Mouse (Mus musculus): Measurements from ENCODE around the gene Pclaf.

Gene Pclaf

DNA sequence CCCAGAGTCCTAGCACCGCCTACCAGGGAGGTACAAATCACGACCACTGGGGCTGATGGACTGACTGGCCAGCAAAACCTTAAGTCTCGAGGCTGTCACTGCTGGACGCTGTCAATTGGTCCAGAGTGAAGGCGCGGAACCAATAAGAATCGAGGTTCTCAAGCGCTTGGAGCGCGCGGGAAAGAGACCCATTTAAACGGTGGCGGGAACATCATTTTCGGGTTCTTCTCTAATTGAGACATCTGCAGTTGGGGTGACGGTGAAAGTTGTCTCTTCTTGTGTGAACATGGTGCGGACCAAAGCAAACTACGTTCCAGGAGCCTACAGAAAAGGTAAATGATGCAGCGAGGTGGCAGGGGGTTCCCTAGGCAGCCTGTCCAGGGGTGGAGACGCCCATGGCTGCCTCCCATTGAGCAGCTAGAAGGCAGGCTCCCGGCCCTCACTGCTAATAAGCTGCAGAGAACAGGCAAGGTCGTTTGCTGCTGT is at the start of gene Pclaf:
Gene Pclaf, plus strand, starts transcription at position 95 of the 486 bp plus-strand sequence.
- Histone ChIP-seq H3K27me3 (ENCODE audit: insufficient read depth, low read length) (peaks cover 17% of the 10 kb centered on the region; the same call in 1 of the 2 replicates), H3K4me1 (replicated peaks; ENCODE audit: low read depth, low read length) (peaks cover 19% of the 10 kb centered on the region), H3K36me3 (ENCODE audit: insufficient read depth, low read length) (peaks cover 24% of the 10 kb centered on the region), H3K4me3 (replicated peaks; ENCODE audit: low read length) (peak within 1 kb of the TSS; percentile 79), H3K9me3 (ENCODE audit: low read length) (no peaks in the 10 kb centered on the region)
- TF ChIP-seq POU5F1 (IDR thresholded peaks at IDR 0.05; ENCODE audit: borderline replicate concordance, low read length) (no peak), NANOG (IDR thresholded peaks at IDR 0.05; ENCODE audit: borderline replicate concordance, low read length) (no peak), CTCF (conservative IDR thresholded peaks at IDR 0.05; ENCODE audit: low read length) (no peak)

- TF ChIP-seq NANOG (IDR thresholded peaks at IDR 0.05; ENCODE audit: borderline replicate concordance, low read length), result no peak
- no peak for TF ChIP-seq POU5F1 (IDR thresholded peaks at IDR 0.05; ENCODE audit: borderline replicate concordance, low read length)
- TF ChIP-seq CTCF (conservative IDR thresholded peaks at IDR 0.05; ENCODE audit: low read length), result no peak
- no peaks in the 10 kb centered on the region for H3K27me3 ChIP-seq (ENCODE audit: insufficient read depth, low read length)
- peaks cover 3% of the 10 kb centered on the region; the same call in 1 of the 2 replicates for H3K36me3 ChIP-seq (ENCODE audit: insufficient read depth, low read length)
- H3K4me3 ChIP-seq (replicated peaks; ENCODE audit: low read length), result no peak overlapping the region
- no peaks in the 10 kb centered on the region for H3K9me3 ChIP-seq (ENCODE audit: low read length)
- 0 out of 2 replicates have a peak, but pooled peaks cover 4% of the 10 kb centered on the region for H3K4me1 ChIP-seq (replicated peaks; ENCODE audit: low read depth, low read length)
These were observed 45.4 kb upstream of the Pclaf start for GRCm38 (mm10) chr9:65844421-65845165.

DNA sequence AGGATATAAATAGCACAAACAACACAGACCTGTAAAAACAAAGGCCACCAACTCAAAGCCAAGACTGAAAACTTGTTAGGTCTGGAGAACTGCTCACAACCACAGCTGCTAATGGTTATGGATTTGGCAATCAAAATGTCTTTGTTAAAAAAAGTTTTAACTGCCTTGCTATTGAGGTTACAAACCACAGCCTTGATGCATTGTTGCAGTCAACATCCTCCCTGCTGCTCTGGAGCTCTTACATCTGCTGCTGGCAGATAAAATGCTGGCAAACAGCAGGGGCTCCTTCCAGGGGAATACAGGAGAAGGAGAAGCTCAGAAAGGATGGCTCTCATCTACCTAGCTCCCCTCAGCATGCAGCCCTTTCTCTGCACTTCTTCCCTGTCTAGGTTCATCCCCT is 41.9 kb upstream of the Pclaf start:
- Histone ChIP-seq H3K4me3 (replicated peaks; ENCODE audit: low read length) (no peak overlapping the region), H3K4me1 (replicated peaks; ENCODE audit: low read depth, low read length) (0 out of 2 replicates have a peak, but pooled peaks cover 4% of the 10 kb centered on the region), H3K27me3 (ENCODE audit: insufficient read depth, low read length) (no peaks in the 10 kb centered on the region), H3K9me3 (ENCODE audit: low read length) (no peaks in the 10 kb centered on the region), H3K36me3 (ENCODE audit: insufficient read depth, low read length) (peaks cover 13% of the 10 kb centered on the region)
- TF ChIP-seq NANOG (IDR thresholded peaks at IDR 0.05; ENCODE audit: borderline replicate concordance, low read length) (peak; percentile 32; the same call in 1 of the 2 replicates), POU5F1 (IDR thresholded peaks at IDR 0.05; ENCODE audit: borderline replicate concordance, low read length) (no peak)

- peaks cover 18% of the 10 kb centered on the region for H3K36me3 ChIP-seq (ENCODE audit: insufficient read depth, low read length)
- H3K4me3 ChIP-seq (replicated peaks; ENCODE audit: low read length), result no peak overlapping the region
- TF ChIP-seq POU5F1 (IDR thresholded peaks at IDR 0.05; ENCODE audit: borderline replicate concordance, low read length) (no peak), NANOG (IDR thresholded peaks at IDR 0.05; ENCODE audit: borderline replicate concordance, low read length) (no peak), CTCF (conservative IDR thresholded peaks at IDR 0.05; ENCODE audit: low read length) (no peak)
- 0 out of 2 replicates have a peak, but pooled peaks cover 4% of the 10 kb centered on the region for H3K4me1 ChIP-seq (replicated peaks; ENCODE audit: low read depth, low read length)
- H3K27me3 ChIP-seq (ENCODE audit: insufficient read depth, low read length), result no peaks in the 10 kb centered on the region
- H3K9me3 ChIP-seq (ENCODE audit: low read length), result no peaks in the 10 kb centered on the region
These were observed 39.8 kb upstream of the Pclaf start for GRCm38 (mm10) chr9:65850203-65850602.

GRCm38 (mm10) chr9:65859656-65860055 is 30.4 kb upstream of the Pclaf start:
- TF ChIP-seq CTCF (conservative IDR thresholded peaks at IDR 0.05; ENCODE audit: low read length), result no peak
- no peak for TF ChIP-seq NANOG (IDR thresholded peaks at IDR 0.05; ENCODE audit: borderline replicate concordance, low read length)
- TF ChIP-seq POU5F1 (IDR thresholded peaks at IDR 0.05; ENCODE audit: borderline replicate concordance, low read length), result no peak
- no peak overlapping the region for H3K4me3 ChIP-seq (replicated peaks; ENCODE audit: low read length)
- no peaks in the 10 kb centered on the region for H3K27me3 ChIP-seq (ENCODE audit: insufficient read depth, low read length)
- H3K9me3 ChIP-seq (ENCODE audit: low read length), result no peaks in the 10 kb centered on the region
- peaks cover 49% of the 10 kb centered on the region for H3K36me3 ChIP-seq (ENCODE audit: insufficient read depth, low read length)
- no peaks in the 10 kb centered on the region for H3K4me1 ChIP-seq (replicated peaks; ENCODE audit: low read depth, low read length)

DNA sequence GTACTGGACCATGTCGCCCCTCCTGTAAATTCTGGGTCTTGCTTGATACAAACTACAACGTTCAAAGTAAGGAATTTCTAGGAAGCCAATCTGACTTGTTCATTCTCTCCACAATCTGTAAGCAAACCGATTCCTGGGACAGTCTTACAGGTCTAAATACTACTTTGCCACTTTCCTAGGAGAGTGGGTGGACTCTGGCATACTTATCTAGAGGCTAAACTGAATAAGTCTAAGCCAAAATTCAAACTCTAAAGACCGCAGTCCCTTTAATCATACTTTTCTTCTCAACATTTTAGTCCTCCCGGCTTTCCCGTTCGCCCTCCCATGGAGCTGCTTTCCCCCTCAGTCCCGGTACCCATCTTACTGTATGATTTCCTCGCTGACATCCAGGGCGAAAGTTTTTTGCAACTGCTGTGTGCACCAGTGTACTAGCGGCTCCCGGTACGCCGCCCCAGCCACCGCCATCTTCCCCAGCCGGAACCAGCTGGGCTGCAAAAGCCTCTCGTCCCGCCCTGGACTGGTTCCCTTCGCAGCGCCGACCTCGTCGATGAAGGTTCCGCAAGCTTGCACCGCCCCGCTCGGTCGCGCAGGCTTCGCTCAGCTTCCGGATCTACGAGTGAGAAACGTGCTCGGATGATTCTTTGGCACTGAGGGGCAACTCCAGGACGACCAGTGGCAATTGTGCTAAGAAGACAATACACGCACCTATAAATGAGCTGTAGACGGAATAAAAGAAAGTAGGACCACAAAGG is 5.3 kb upstream of the Pclaf start:
- TF ChIP-seq POU5F1 (IDR thresholded peaks at IDR 0.05; ENCODE audit: borderline replicate concordance, low read length) (peak; percentile 30; the same call in 1 of the 2 replicates), CTCF (conservative IDR thresholded peaks at IDR 0.05; ENCODE audit: low read length) (no peak)
- peak overlapping the region; percentile 88 for H3K4me3 ChIP-seq (replicated peaks; ENCODE audit: low read length)
- no peaks in the 10 kb centered on the region for H3K9me3 ChIP-seq (ENCODE audit: low read length)
- H3K27me3 ChIP-seq (ENCODE audit: insufficient read depth, low read length), result peaks cover 15% of the 10 kb centered on the region; the same call in 1 of the 2 replicates
- peaks cover 11% of the 10 kb centered on the region for H3K36me3 ChIP-seq (ENCODE audit: insufficient read depth, low read length)
- peaks cover 9% of the 10 kb centered on the region; the same call in 1 of the 2 replicates for H3K4me1 ChIP-seq (replicated peaks; ENCODE audit: low read depth, low read length)

DNA sequence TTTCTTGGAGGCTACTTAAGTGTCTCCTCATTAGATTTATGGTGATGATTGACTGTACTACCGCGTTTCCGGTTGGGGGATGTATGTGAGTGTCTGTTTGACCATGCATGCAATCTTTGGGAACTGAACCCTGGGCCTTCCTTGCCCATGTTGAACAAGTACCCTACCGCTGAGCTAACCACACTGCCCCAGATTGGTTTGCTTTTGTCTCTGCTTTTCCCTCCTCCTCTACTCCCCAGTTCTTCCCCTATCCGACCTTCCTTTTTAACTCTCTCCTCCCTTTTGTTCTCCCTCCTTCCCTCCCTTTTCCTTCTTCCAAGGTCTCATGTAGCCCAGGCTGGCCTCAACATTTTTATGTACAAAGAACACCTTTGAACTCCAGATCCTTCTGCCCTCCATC is 1.1 kb downstream of the Pclaf start:
- TF ChIP-seq POU5F1 (IDR thresholded peaks at IDR 0.05; ENCODE audit: borderline replicate concordance, low read length) (no peak), NANOG (IDR thresholded peaks at IDR 0.05; ENCODE audit: borderline replicate concordance, low read length) (no peak)
- Histone ChIP-seq H3K4me3 (replicated peaks; ENCODE audit: low read length) (peak overlapping the region; percentile 79), H3K4me1 (replicated peaks; ENCODE audit: low read depth, low read length) (peaks cover 15% of the 10 kb centered on the region), H3K9me3 (ENCODE audit: low read length) (no peaks in the 10 kb centered on the region), H3K36me3 (ENCODE audit: insufficient read depth, low read length) (peaks cover 30% of the 10 kb centered on the region), H3K27me3 (ENCODE audit: insufficient read depth, low read length) (peaks cover 17% of the 10 kb centered on the region; the same call in 1 of the 2 replicates)

- Histone ChIP-seq H3K36me3 (ENCODE audit: insufficient read depth, low read length) (peaks cover 48% of the 10 kb centered on the region), H3K4me1 (replicated peaks; ENCODE audit: low read depth, low read length) (no peaks in the 10 kb centered on the region; the same call in 1 of the 2 replicates), H3K9me3 (ENCODE audit: low read length) (no peaks in the 10 kb centered on the region), H3K4me3 (replicated peaks; ENCODE audit: low read length) (no peak overlapping the region), H3K27me3 (ENCODE audit: insufficient read depth, low read length) (no peaks in the 10 kb centered on the region)
- TF ChIP-seq POU5F1 (IDR thresholded peaks at IDR 0.05; ENCODE audit: borderline replicate concordance, low read length), result no peak
- TF ChIP-seq CTCF (conservative IDR thresholded peaks at IDR 0.05; ENCODE audit: low read length), result no peak
- no peak for TF ChIP-seq NANOG (IDR thresholded peaks at IDR 0.05; ENCODE audit: borderline replicate concordance, low read length)
These were observed 6.9 kb downstream of the Pclaf start for GRCm38 (mm10) chr9:65896977-65897376.

All from E14TG2a.4 (cell line).